Mouse (Mus musculus) neural tube, embryonic 13.5 days (tissue): Measurements from ENCODE around the gene Twf2. TPM values are rescaled to one million over a fixed set of nuclear protein-coding genes. Genes with fewer than 3 reads are reported as not detected.
A peak's percentile ranks its signal among the peaks of the same experiment; 100 is the strongest.

Source experiments
- ATAC-seq: fragments of 200-750 bp; cut with Nextera tagmentation; 2 replicates; pipeline ENCODE4 v1.8.0; 2017; ENCODE audit warnings: low read depth, mild to moderate bottlenecking, moderate TSS enrichment, moderate library complexity
- H3K27ac ChIP-seq: fragments of 300-500 bp; sonication (generic); replicated peaks from 2 replicates; pipeline ENCODE4 v1.5.1; 2015; ENCODE audit warnings: moderate library complexity, mild to moderate bottlenecking, inconsistent platforms
- H3K27me3 ChIP-seq: fragments of 300-500 bp; sonication (generic); 2 replicates; pipeline ENCODE4 v1.6.1; 2015; ENCODE audit warnings: mild to moderate bottlenecking, inconsistent platforms
- H3K36me3 ChIP-seq: fragments of 300-500 bp; sonication (generic); 2 replicates; pipeline ENCODE4 v1.6.1; 2015; ENCODE audit warnings: mild to moderate bottlenecking, inconsistent platforms
- H3K4me1 ChIP-seq: fragments of 300-500 bp; sonication (generic); replicated peaks from 2 replicates; pipeline ENCODE4 v1.6.1; 2015; ENCODE audit warnings: inconsistent platforms
- H3K4me2 ChIP-seq: fragments of 300-500 bp; sonication (generic); 2 replicates; pipeline ENCODE4 v1.6.1; 2015; ENCODE audit warnings: inconsistent platforms, mild to moderate bottlenecking, moderate library complexity
- H3K4me3 ChIP-seq: fragments of 300-500 bp; sonication (generic); 2 replicates; pipeline ENCODE4 v1.5.1; 2015; ENCODE audit warnings: mild to moderate bottlenecking, inconsistent platforms
- H3K9ac ChIP-seq: fragments of 300-500 bp; sonication (generic); 2 replicates; pipeline ENCODE4 v1.6.1; 2015; ENCODE audit warnings: moderate library complexity, mild to moderate bottlenecking, inconsistent platforms
- H3K9me3 ChIP-seq: fragments of 300-500 bp; sonication (generic); 2 replicates; pipeline ENCODE4 v1.6.1; 2016; ENCODE audit warnings: inconsistent platforms
- WGBS: fragments of 180-500 bp; shearing (Covaris S2); methylation state at CpG from one replicate; pipeline ENCODE4 v1.1.7; 2015; 5-methylcytosine and 5-hydroxymethylcytosine counted together
- polyA plus RNA-seq: library from polyadenylated mRNA; unstranded; fragments of >200 nt; fragmentation: Nextera tagmentation; extraction: Ambion mirVana; gene quantifications from 2 replicates; pipeline ENCODE4 v1.2.1, GENCODE M21; 2015

Gene Twf2
- polyA plus RNA-seq = 54.1 and 57.1 TPM in 2 replicates

GRCm38 (mm10) chr9:106202819-106203636 is at the start of gene Twf2:
Gene Twf2 (plus strand): TSS chr9:106203108.
- H3K9me3 ChIP-seq = no peaks in the 10 kb centered on the region
- peak within 1 kb of the TSS; percentile 77 for H3K4me2 ChIP-seq
- H3K4me1 ChIP-seq = peaks cover 59% of the 10 kb centered on the region
- under 1% methylated on average over 61 of the region's 61 CpGs for WGBS
- 0 out of 2 replicates have a peak, but pooled peaks cover 2% of the 10 kb centered on the region for H3K36me3 ChIP-seq
- H3K4me3 ChIP-seq = peak within 1 kb of the TSS; percentile 71
- H3K27me3 ChIP-seq = no peaks in the 10 kb centered on the region
- peak within 1 kb of the TSS; percentile 86 for H3K9ac ChIP-seq
- ATAC-seq = peak; percentile 82
- H3K27ac ChIP-seq = peak within 1 kb of the TSS; percentile 79

GRCm38 (mm10) chr9:106154106-106154505 is 48.8 kb upstream of the Twf2 start:
- H3K27ac ChIP-seq = peak overlapping the region; percentile 71; the same call in 1 of the 2 replicates
- H3K4me3 ChIP-seq = no peak overlapping the region
- H3K4me2 ChIP-seq = no peak overlapping the region
- WGBS = 85% methylated on average over 9 of the region's 9 CpGs
- H3K4me1 ChIP-seq = peaks cover 59% of the 10 kb centered on the region
- no peaks in the 10 kb centered on the region for H3K9me3 ChIP-seq
- H3K9ac ChIP-seq = no peak overlapping the region
- no peaks in the 10 kb centered on the region for H3K27me3 ChIP-seq
- H3K36me3 ChIP-seq = peaks cover 31% of the 10 kb centered on the region
- no peak for ATAC-seq

GRCm38 (mm10) chr9:106156419-106156818 is 46.5 kb upstream of the Twf2 start:
- Histone ChIP-seq H3K9ac (0 out of 2 replicates have a peak overlapping the region, but pooled peaks have one; percentile 6), H3K27me3 (no peaks in the 10 kb centered on the region)

GRCm38 (mm10) chr9:106156921-106157622 is 45.8 kb upstream of the Twf2 start:
- Histone ChIP-seq H3K27me3 (no peaks in the 10 kb centered on the region), H3K9me3 (no peaks in the 10 kb centered on the region), H3K4me2 (no peak overlapping the region), H3K36me3 (peaks cover 23% of the 10 kb centered on the region), H3K27ac (0 out of 2 replicates have a peak overlapping the region, but pooled peaks have one; percentile 46), H3K9ac (no peak overlapping the region), H3K4me3 (no peak overlapping the region), H3K4me1 (peaks cover 45% of the 10 kb centered on the region)
- ATAC-seq = peak; percentile 10; the same call in 1 of the 2 replicates
- WGBS = 80% methylated on average over 21 of the region's 21 CpGs

More at GRCm38 (mm10) chr9:106156419-106156818, 46.5 kb upstream of the Twf2 start:
- H3K9me3 ChIP-seq = no peaks in the 10 kb centered on the region
- peak; percentile 37 for ATAC-seq
- H3K4me3 ChIP-seq = no peak overlapping the region
- no peak overlapping the region for H3K4me2 ChIP-seq
- peaks cover 27% of the 10 kb centered on the region for H3K36me3 ChIP-seq
- peak overlapping the region; percentile 71 for H3K27ac ChIP-seq
- 51% methylated on average over 5 of the region's 5 CpGs for WGBS
- H3K4me1 ChIP-seq = peaks cover 48% of the 10 kb centered on the region

- H3K27ac ChIP-seq = peak overlapping the region; percentile 46; the same call in 1 of the 2 replicates
- H3K27me3 ChIP-seq = no peaks in the 10 kb centered on the region
- H3K4me2 ChIP-seq = no peak overlapping the region
- no peak for ATAC-seq
- 86% methylated on average over 10 of the region's 10 CpGs for WGBS
- H3K4me1 ChIP-seq = peaks cover 40% of the 10 kb centered on the region
- no peak overlapping the region for H3K4me3 ChIP-seq
- H3K36me3 ChIP-seq = peaks cover 18% of the 10 kb centered on the region
- no peak overlapping the region for H3K9ac ChIP-seq
- H3K9me3 ChIP-seq = no peaks in the 10 kb centered on the region
Measured at GRCm38 (mm10) chr9:106157623-106157925, 45.3 kb upstream of the Twf2 start.

- no peaks in the 10 kb centered on the region for H3K9me3 ChIP-seq
- peak within 1 kb of the TSS; percentile 46; the same call in 1 of the 2 replicates for H3K27ac ChIP-seq
- H3K9ac ChIP-seq = no peak within 1 kb of the TSS
- H3K4me1 ChIP-seq = peaks cover 37% of the 10 kb centered on the region
- no peak for ATAC-seq
- H3K27me3 ChIP-seq = no peaks in the 10 kb centered on the region
- H3K36me3 ChIP-seq = peaks cover 13% of the 10 kb centered on the region
- H3K4me2 ChIP-seq = no peak within 1 kb of the TSS
- 78% methylated on average over 6 of the region's 6 CpGs for WGBS
- no peak within 1 kb of the TSS for H3K4me3 ChIP-seq
Measured at GRCm38 (mm10) chr9:106158037-106158491, 44.8 kb upstream of the Twf2 start, which contains the start of gene Glyctk. Gene Glyctk (minus strand): TSS chr9:106158138.

GRCm38 (mm10) chr9:106159237-106159636 is 43.7 kb upstream of the Twf2 start:
- 86% methylated on average over 9 of the region's 9 CpGs for WGBS
- Histone ChIP-seq H3K9me3 (no peaks in the 10 kb centered on the region), H3K36me3 (peaks cover 1% of the 10 kb centered on the region), H3K4me3 (peak overlapping the region; percentile 55), H3K9ac (no peak overlapping the region), H3K27ac (peak overlapping the region; percentile 99), H3K27me3 (no peaks in the 10 kb centered on the region; the same call in 1 of the 2 replicates), H3K4me1 (peaks cover 37% of the 10 kb centered on the region), H3K4me2 (peak overlapping the region; percentile 67)
- no peak for ATAC-seq

- ATAC-seq = peak; percentile 66
- Histone ChIP-seq H3K4me2 (peak overlapping the region; percentile 67), H3K9me3 (no peaks in the 10 kb centered on the region), H3K9ac (peak overlapping the region; percentile 77), H3K36me3 (no peaks in the 10 kb centered on the region), H3K27ac (peak overlapping the region; percentile 99), H3K4me1 (peaks cover 34% of the 10 kb centered on the region), H3K27me3 (no peaks in the 10 kb centered on the region; the same call in 1 of the 2 replicates), H3K4me3 (peak overlapping the region; percentile 55)
- WGBS = 1% methylated on average over 24 of the region's 24 CpGs
Measured at GRCm38 (mm10) chr9:106159784-106160301, 43.1 kb upstream of the Twf2 start.

GRCm38 (mm10) chr9:106160426-106160825 is 42.5 kb upstream of the Twf2 start:
- Histone ChIP-seq H3K4me3 (peak overlapping the region; percentile 55), H3K27me3 (no peaks in the 10 kb centered on the region; the same call in 1 of the 2 replicates), H3K9ac (peak overlapping the region; percentile 77), H3K36me3 (no peaks in the 10 kb centered on the region), H3K4me2 (peak overlapping the region; percentile 67), H3K9me3 (no peaks in the 10 kb centered on the region), H3K4me1 (peaks cover 29% of the 10 kb centered on the region), H3K27ac (peak overlapping the region; percentile 99)
- WGBS = 46% methylated on average over 5 of the region's 5 CpGs
- no peak for ATAC-seq

GRCm38 (mm10) chr9:106166709-106167108 is 36.2 kb upstream of the Twf2 start:
- H3K27me3 ChIP-seq = no peaks in the 10 kb centered on the region; the same call in 1 of the 2 replicates
- no peak overlapping the region for H3K9ac ChIP-seq
- H3K27ac ChIP-seq = no peak overlapping the region
- no peak overlapping the region for H3K4me2 ChIP-seq
- H3K4me1 ChIP-seq = peaks cover 8% of the 10 kb centered on the region
- WGBS = 67% methylated on average over 2 of the region's 2 CpGs
- no peaks in the 10 kb centered on the region for H3K9me3 ChIP-seq
- H3K4me3 ChIP-seq = no peak overlapping the region
- H3K36me3 ChIP-seq = no peaks in the 10 kb centered on the region
- no peak for ATAC-seq

GRCm38 (mm10) chr9:106167241-106167640 is 35.7 kb upstream of the Twf2 start:
- H3K4me1 ChIP-seq = peaks cover 13% of the 10 kb centered on the region
- H3K4me3 ChIP-seq = no peak overlapping the region
- H3K27me3 ChIP-seq = no peaks in the 10 kb centered on the region; the same call in 1 of the 2 replicates
- H3K9ac ChIP-seq = no peak overlapping the region
- no peak overlapping the region for H3K4me2 ChIP-seq
- no peak overlapping the region for H3K27ac ChIP-seq
- 81% methylated on average over 3 of the region's 3 CpGs for WGBS
- no peak for ATAC-seq
- no peaks in the 10 kb centered on the region for H3K9me3 ChIP-seq
- H3K36me3 ChIP-seq = no peaks in the 10 kb centered on the region
